Mouse (Mus musculus) lung, postnatal 0 days (tissue): Measurements from ENCODE around the gene Gfra1. TPM values are rescaled to one million over a fixed set of nuclear protein-coding genes. Genes with fewer than 3 reads are reported as not detected.

ENCODE experiments used
- ATAC-seq: fragments of 200-750 bp; cut with Nextera tagmentation; 2 replicates; pipeline ENCODE4 v1.8.0; 2017; ENCODE audit warnings: moderate library complexity
- DNase-seq: peaks from one replicate; pipeline ENCODE4 v3.0.0-alpha.2; 2016; ENCODE audit warnings: low spot score
- H3K27ac ChIP-seq: fragments of 300-500 bp; sonication (generic); 2 replicates; pipeline ENCODE4 v1.5.1; 2014; ENCODE audit warnings: antibody characterized with exemption, mild to moderate bottlenecking, low read length, mixed read lengths
- H3K27me3 ChIP-seq: fragments of 300-500 bp; sonication (generic); replicated peaks from 2 replicates; pipeline ENCODE4 v1.6.1; 2014; ENCODE audit warnings: low read length, mixed read lengths; ENCODE audit not compliant: insufficient read depth
- H3K36me3 ChIP-seq: fragments of 300-500 bp; sonication (generic); 2 replicates; pipeline ENCODE4 v1.6.1; 2014; ENCODE audit warnings: low read length, mixed read lengths; ENCODE audit not compliant: insufficient read depth
- H3K4me1 ChIP-seq: fragments of 300-500 bp; sonication (generic); 2 replicates; pipeline ENCODE4 v1.6.1; 2014; ENCODE audit warnings: antibody characterized with exemption, low read depth, low read length, mixed read lengths; ENCODE audit not compliant: insufficient read depth
- H3K4me2 ChIP-seq: fragments of 300-500 bp; sonication (generic); replicated peaks from 2 replicates; pipeline ENCODE4 v1.6.1; 2014; ENCODE audit warnings: low read depth, mild to moderate bottlenecking, low read length, moderate library complexity, mixed read lengths
- H3K4me3 ChIP-seq: fragments of 300-500 bp; sonication (generic); 2 replicates; pipeline ENCODE4 v1.5.1; 2014; ENCODE audit warnings: low read depth, low read length
- H3K9ac ChIP-seq: fragments of 300-500 bp; sonication (generic); replicated peaks from 2 replicates; pipeline ENCODE4 v1.6.1; 2014; ENCODE audit warnings: low read depth, mild to moderate bottlenecking
- H3K9me3 ChIP-seq: fragments of 300-500 bp; sonication (generic); 2 replicates; pipeline ENCODE4 v1.6.1; 2016; ENCODE audit warnings: low read length, mixed read lengths
- CTCF ChIP-seq: IDR thresholded peaks from 2 replicates; pipeline ENCODE4 v1.5.1; 2016; ENCODE audit warnings: antibody characterized with exemption, mild to moderate bottlenecking
- EP300 ChIP-seq: IDR thresholded peaks from 2 replicates; pipeline ENCODE4 v1.6.1; 2016; ENCODE audit warnings: antibody characterized with exemption, mild to moderate bottlenecking, control low read depth
- WGBS: fragments of 180-500 bp; shearing (Covaris S2); extraction: QIAGEN DNeasy Blood & Tissue Kit; methylation state at CpG from one replicate; pipeline ENCODE4 v1.1.7; 2014; 5-methylcytosine and 5-hydroxymethylcytosine counted together
- polyA plus RNA-seq: library from polyadenylated mRNA; unstranded; fragments of >200 nt; fragmentation: Nextera tagmentation; extraction: Ambion mirVana; gene quantifications from 2 replicates; pipeline ENCODE4 v1.2.1, GENCODE M21; 2015

The Gfra1 gene
- polyA plus RNA-seq, 1 experiment from 2014 or later, result 6.2 TPM

GRCm38 (mm10) chr19:58436874-58437273 is 18.8 kb downstream of the Gfra1 start:
- Histone ChIP-seq H3K36me3 (no peaks in the 10 kb centered on the region), H3K4me1 (peaks cover 3% of the 10 kb centered on the region; the same call in 1 of the 2 replicates), H3K27me3 (no peaks in the 10 kb centered on the region), H3K9ac (no peak overlapping the region), H3K27ac (no peak overlapping the region), H3K4me2 (no peak overlapping the region), H3K4me3 (no peak overlapping the region), H3K9me3 (no peaks in the 10 kb centered on the region)
- DNase-seq (peak; percentile 60), ATAC-seq (no peak)
- 47% methylated on average over 3 of the region's 3 CpGs for WGBS
- no peak for TF ChIP-seq CTCF
- no peak for TF ChIP-seq EP300

GRCm38 (mm10) chr19:58435877-58436276 is 19.8 kb downstream of the Gfra1 start:
- 72% methylated on average over 5 of the region's 5 CpGs for WGBS
- H3K9ac ChIP-seq, result no peak overlapping the region
- no peak for DNase-seq
- H3K36me3 ChIP-seq, result no peaks in the 10 kb centered on the region
- H3K4me3 ChIP-seq, result no peak overlapping the region
- H3K27me3 ChIP-seq, result no peaks in the 10 kb centered on the region
- H3K4me1 ChIP-seq, result peaks cover 3% of the 10 kb centered on the region; the same call in 1 of the 2 replicates
- H3K27ac ChIP-seq, result no peak overlapping the region
- TF ChIP-seq EP300 (no peak), CTCF (no peak)
- no peak overlapping the region for H3K4me2 ChIP-seq
- H3K9me3 ChIP-seq, result no peaks in the 10 kb centered on the region
- no peak for ATAC-seq

GRCm38 (mm10) chr19:58432840-58433239 is 22.9 kb downstream of the Gfra1 start:
- DNase-seq, result no peak
- Histone ChIP-seq H3K9me3 (no peaks in the 10 kb centered on the region), H3K4me3 (no peak overlapping the region), H3K4me2 (no peak overlapping the region), H3K27me3 (no peaks in the 10 kb centered on the region), H3K27ac (no peak overlapping the region), H3K9ac (no peak overlapping the region), H3K36me3 (no peaks in the 10 kb centered on the region), H3K4me1 (peaks cover 3% of the 10 kb centered on the region; the same call in 1 of the 2 replicates)
- TF ChIP-seq EP300, result no peak
- no peak for TF ChIP-seq CTCF
- WGBS, result 77% methylated on average over 5 of the region's 5 CpGs
- no peak for ATAC-seq

GRCm38 (mm10) chr19:58428546-58428945 is 27.2 kb downstream of the Gfra1 start:
- DNase-seq (no peak), ATAC-seq (no peak)
- Histone ChIP-seq H3K27ac (no peak overlapping the region), H3K9me3 (no peaks in the 10 kb centered on the region), H3K4me3 (no peak overlapping the region), H3K36me3 (no peaks in the 10 kb centered on the region), H3K27me3 (no peaks in the 10 kb centered on the region), H3K9ac (no peak overlapping the region), H3K4me1 (no peaks in the 10 kb centered on the region), H3K4me2 (no peak overlapping the region)
- TF ChIP-seq EP300 (no peak), CTCF (no peak)
- 85% methylated on average over 4 of the region's 4 CpGs for WGBS

- no peaks in the 10 kb centered on the region for H3K36me3 ChIP-seq
- ATAC-seq, result no peak
- no peak overlapping the region for H3K4me3 ChIP-seq
- no peaks in the 10 kb centered on the region for H3K9me3 ChIP-seq
- H3K9ac ChIP-seq, result no peak overlapping the region
- no peak overlapping the region for H3K4me2 ChIP-seq
- H3K27ac ChIP-seq, result no peak overlapping the region
- no peaks in the 10 kb centered on the region for H3K4me1 ChIP-seq
- TF ChIP-seq CTCF (no peak), EP300 (no peak)
- 91% methylated on average over 2 of the region's 2 CpGs for WGBS
- H3K27me3 ChIP-seq, result no peaks in the 10 kb centered on the region
- no peak for DNase-seq
Observed at GRCm38 (mm10) chr19:58427348-58427747, 28.4 kb downstream of the Gfra1 start.

- DNase-seq (no peak), ATAC-seq (no peak)
- Histone ChIP-seq H3K36me3 (no peaks in the 10 kb centered on the region), H3K4me1 (no peaks in the 10 kb centered on the region), H3K4me2 (no peak overlapping the region), H3K9ac (no peak overlapping the region), H3K9me3 (no peaks in the 10 kb centered on the region), H3K27me3 (no peaks in the 10 kb centered on the region), H3K27ac (no peak overlapping the region), H3K4me3 (no peak overlapping the region)
- TF ChIP-seq CTCF (no peak), EP300 (no peak)
- WGBS, result 72% methylated on average over 2 of the region's 2 CpGs
Observed at GRCm38 (mm10) chr19:58424928-58425327, 30.8 kb downstream of the Gfra1 start.

GRCm38 (mm10) chr19:58424179-58424578 is 31.5 kb downstream of the Gfra1 start:
- H3K36me3 ChIP-seq, result no peaks in the 10 kb centered on the region
- DNase-seq (no peak), ATAC-seq (no peak)
- no peak overlapping the region for H3K27ac ChIP-seq
- H3K9me3 ChIP-seq, result no peaks in the 10 kb centered on the region
- H3K4me3 ChIP-seq, result no peak overlapping the region
- no peaks in the 10 kb centered on the region for H3K4me1 ChIP-seq
- H3K27me3 ChIP-seq, result no peaks in the 10 kb centered on the region
- 68% methylated on average over 3 of the region's 3 CpGs for WGBS
- no peak overlapping the region for H3K4me2 ChIP-seq
- no peak overlapping the region for H3K9ac ChIP-seq
- TF ChIP-seq CTCF (no peak), EP300 (no peak)
